Mouse (Mus musculus): Measurements from ENCODE around the gene Celf2. TPM values are rescaled to one million over a fixed set of nuclear protein-coding genes. Genes with fewer than 3 reads are reported as not detected.

Celf2 gene
- total RNA-seq, 2 experiments from 2014 or later: 67.2 to 76.9 TPM

DNA sequence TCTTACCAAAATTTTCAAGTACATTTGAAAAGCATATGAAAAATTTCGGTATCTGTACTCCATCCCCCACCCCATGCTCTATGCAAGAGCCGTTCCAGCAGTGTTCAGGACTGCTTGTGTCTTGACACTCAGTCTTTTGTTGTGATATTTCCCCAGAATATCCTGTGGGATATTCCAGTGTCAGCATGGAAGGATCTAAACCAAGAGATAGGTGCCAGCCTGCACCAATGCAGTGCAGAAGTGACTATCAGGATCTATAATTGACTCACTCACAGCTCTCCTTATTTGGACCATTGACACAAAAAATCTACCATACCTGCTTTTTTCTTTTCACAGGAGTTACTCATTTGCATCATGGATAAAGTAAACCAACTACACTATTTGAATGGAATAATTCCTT, 116.9 kb downstream of the Celf2 start:
- DNase-seq: no peak

DNA sequence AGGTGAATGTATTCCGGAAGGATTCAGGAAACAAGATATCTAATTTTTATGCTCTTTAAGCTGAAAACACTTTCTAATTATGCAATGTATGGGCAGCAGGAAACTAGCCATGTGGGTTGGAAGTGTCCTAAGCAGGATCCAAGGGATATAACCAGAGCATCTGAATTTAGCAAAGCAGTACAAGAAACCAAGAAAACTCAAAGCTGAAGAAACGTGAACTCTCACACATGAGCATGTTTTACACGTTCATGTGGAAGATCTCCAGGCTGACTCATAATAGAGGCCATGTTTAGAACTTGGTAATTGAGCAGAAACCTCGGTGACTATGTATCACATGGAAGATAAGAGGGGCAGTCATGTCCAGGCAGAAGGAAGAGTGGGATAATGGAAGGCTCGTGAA, 120.1 kb downstream of the Celf2 start:
- no peak for DNase-seq

DNA sequence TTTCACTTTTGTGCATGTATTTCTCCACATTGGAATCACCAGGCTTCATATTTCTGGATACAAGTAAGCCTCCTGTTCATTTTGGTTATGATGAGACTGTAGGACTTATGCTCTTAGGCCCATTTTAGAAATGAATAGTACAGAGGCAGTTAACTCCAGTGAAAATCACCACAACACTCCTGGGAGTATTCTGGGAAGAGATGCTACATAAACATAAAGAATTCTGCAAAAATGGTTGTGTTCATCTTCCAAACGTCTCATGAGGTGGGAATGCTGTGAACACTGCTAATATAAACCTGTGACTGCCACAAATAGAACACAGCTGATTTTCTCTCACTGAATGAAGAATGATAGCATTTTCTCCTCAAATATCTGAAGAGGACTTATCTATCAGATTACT, 130.6 kb downstream of the Celf2 start:
- no peak for DNase-seq

DNA sequence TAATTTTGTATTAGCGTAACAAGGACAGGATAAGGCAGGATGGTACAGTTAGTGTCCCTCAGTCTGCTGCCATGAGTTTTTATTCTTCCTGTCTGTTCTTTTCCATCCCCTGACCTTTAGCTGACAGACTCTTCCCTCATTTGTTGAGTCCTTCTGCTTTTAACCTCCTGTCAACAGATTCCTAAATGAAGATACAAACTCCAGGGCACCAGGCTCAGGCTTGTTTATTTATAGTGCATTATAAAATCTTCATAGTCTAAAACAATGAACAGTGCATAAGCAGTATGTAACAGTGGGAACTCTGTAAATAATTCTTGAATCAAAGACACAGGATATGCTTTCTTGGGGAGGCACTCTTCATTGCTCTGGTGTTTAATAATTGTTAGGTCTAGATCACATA, 131.5 kb downstream of the Celf2 start:
- DNase-seq: no peak

DNA sequence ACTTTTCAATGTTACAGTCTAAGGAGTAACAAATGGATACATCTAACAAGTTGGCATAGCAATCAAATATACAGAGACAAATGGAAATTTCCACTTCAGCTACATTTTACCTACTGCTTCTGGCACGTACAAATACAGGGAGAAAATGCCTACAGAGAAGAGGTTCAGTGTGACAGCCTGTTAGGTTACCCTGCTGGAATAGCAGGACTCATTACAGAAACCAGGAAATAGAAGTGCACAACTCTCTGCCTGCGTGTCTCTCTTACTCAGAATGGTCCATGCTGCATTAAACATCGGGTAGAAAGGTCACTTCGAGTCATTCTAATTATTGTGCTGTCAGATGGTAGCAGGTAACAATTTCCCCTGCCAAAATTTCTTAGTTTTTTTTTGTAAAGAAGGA, 141.6 kb downstream of the Celf2 start:
- no peak for DNase-seq

DNA sequence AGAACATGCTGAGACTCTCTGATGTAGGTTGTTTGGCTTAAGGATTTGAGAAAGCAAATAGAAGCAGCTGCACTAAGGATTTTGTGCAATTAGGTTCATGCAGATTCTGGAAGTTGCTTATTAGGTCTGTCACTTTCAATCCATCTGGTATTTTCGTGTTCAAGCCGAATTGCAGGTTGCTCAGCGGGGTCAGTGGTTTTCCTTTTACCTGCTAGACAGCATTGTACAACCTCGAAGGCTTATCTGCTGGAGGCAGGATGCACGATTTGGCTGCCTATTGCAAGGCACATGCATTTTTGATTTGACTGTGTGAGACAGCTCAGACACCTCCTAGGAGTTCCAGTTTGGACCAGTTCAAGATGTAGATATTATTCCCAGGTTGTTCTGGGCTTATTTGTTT, 149.8 kb downstream of the Celf2 start:
- no peak for DNase-seq

DNA sequence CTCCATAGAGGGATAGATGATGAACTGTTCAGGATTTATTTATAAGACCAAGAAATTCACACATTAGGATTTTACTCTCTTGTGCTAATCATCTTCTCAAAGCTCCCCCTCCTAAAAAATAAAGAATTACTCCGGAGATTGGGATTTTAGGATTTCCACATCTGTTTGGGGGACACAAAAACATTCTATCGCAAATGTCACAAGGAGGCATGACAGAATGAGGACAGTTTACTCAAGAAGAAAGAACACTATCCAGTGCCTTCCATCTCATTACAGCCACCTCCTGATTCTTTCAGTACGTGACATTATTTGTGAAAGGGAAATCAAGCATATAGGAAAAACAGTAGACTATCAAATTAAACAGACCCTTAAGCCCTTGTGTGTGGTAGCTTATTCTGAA, 150.5 kb downstream of the Celf2 start:
- DNase-seq: no peak

DNA sequence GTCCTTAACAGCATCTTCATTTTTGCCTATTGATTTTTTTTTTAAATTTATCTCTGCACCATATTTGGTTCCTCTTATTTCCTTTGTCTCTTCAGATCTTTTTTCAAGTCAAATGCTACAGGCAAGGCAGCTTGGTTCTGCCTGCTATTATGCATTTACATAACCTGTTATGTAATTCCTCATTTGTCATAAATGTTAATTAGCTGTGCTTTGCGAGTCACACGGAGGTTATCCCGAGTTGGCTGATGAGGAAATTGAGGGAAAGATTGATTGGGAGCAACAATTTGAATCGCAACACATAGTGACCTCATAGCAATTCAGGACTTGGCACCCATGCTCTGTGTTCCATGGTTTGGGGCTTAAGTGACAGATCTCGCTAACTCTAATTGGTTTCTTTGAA, 158.1 kb downstream of the Celf2 start:
- DNase-seq: no peak

DNA sequence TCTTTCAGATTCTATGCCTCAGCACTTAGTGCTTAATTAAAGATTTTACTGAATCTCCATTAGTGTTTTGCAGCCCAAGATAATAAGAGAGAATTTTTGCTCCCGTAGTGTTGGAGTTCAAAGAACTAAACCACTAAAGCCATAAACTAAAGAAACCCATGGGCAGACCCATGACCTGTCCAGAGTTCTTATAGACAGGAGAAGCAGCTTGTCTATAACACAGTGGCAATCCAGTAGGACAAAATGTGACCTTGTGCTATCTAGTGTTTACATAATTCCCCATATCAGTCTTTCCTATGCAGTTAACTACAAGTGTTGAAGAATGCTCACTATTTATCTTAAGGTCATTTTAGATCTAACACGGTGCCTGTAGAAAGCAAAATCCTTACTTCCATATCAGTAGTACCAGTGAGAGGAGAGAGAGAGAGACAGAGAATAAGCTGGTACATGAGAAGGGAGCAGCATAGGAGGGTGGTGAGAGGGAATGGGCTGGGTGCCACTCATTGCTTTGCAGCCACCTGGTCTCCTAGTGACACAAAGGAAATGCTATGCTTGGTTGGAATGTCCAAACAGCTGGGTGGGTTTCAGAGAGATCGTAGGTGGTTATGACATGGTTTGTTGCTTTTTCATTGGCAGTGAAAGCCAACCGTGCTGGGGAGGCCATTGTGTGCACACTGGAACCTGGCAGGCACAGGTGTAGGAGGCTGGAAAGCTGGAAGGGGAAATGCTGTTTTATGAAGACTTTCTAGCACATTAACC, 162.5 kb downstream of the Celf2 start:
- no peak for DNase-seq

DNA sequence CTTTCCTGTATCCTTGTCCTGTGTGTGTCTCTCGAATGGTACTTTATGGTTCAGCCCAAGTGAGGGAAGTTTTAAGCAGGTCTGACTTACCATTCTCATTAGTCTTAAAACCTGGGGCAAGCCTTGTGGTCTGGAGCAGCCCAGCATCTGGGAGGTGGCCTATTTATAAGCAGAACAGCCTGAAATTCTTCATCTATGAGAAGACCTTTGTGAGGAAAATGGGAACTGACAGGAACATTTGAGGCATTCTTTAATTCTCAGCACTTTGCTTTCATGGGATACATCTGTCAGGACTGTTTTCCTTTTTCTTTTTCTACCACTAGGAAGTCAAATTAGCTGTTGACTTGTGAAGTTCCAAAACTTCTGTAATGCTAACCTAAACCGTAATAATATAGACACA, 164.4 kb downstream of the Celf2 start:
- no peak for DNase-seq

DNA sequence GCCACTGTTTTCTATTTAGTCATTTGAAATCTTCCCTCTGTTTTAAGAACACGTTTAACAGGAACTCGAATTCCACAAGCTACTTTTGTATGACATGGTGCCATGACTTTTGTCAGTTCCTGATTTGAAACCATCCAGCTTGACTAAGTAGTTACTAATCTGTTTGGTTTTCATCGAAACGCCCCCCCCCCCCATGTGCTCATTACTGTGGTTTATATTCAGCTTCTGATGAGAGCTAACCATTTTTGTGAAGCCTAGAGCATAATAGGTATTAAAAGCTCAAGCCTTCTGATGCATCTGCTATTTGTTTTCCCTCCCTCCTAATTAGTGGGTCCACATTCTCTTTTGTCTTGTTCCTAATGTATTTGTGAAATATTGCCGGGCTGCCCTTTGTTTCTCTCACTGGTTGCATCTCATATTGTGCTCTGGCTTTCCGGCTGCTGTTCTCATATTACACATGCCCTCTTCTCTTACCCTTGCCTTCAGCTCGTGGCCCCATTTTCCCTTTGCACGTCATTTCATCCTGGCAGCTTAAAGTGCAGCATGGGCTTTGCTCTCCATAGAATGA, 166.4 kb downstream of the Celf2 start:
- DNase-seq: no peak

DNA sequence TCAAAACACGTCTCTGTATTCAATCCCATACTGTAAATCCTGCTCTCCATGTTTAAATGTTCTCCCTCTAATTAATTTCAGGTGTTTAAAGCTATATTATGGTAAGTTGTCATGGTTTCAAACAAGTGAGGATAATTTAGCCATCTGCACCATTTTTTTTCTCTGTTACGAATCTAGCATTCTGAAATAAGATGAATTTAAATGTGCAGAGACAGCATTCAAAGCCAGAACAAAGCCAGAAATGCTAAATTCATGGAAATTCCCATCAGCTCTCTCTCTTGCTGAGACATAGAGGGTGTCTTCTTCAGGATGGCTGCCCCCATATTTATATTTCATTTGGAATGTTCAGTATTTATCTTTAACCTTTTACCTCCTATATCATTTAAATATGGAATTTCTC, 174.5 kb downstream of the Celf2 start:
- DNase-seq: no peak

DNA sequence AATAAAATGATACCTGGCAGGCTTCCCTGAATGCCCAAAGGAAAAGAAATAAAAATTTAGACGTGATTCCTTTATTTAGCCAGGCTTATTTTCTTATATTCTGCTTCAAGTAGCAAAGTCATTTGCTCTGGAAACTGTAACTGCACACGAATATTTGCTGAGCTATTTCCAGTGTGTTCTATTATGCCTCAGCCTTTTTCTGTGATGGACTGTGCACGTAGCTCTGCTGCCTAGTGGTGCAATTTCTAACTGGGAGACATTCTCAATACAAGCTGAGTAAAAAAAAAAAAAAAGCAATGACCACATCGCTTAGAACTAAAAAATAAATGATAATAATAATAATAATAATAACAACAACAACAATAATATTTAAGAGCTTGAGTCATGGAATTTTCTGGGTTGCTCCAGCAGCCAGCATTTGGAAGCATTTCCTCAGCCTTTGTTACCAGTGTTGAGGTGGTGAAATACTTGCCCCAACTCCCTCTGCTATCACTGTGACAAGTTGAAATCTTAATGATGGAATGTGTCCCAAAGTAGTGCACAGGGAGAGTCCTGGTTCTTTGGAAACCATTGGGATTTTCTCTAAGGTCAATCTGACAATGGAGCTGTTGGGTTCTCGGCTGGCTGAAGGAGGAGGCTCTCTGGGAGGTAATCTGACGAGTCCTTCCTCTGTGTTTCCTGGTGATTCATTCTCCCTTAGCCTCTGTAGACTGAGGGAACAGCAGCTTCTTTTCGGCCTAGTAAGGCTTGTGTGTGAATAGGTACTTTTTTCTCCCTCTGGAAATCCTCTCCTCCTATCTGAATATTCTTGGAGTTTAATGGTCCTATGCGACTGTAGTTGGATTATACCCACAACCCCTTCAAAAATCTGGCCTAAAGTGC, 181.1 kb downstream of the Celf2 start:
- DNase-seq: no peak

DNA sequence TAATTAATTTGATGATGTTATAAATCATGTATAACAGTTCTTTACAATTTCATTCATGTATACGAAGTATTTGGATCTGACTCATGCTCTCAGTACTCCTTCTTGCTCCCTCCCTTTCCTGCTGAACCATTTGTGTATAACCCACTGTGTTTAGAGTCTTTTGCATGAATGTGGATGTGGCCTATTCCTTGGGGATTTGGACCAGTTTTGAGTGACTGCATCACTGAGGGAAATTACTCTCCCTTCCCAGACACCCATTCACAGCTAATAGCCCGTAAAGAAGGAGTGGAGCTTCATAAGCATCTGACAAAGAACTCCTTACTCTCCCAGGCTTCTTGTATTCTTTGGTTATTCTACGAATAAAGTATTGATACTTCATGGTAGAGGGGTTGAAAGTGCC, 189.6 kb downstream of the Celf2 start:
- no peak for DNase-seq

DNA sequence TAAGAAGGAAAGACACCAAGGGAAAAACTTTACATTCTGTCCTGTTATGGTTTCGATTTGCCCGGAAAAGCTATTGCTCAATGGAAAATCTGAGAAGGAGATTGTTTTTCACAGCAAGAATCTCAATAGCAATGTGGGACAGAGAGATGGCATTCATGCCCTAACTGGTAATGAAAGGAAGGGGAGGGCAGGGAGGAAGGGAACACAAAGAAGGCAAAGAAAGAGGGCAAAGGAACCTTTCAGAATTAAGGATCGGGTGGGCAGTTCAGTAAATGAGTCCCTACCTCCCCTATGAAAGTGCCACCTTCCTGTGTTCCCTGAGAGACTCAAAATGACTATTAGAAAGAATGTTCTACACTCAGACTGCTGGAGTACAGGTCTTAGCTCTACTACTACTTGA, 197.6 kb downstream of the Celf2 start:
- DNase-seq: no peak

DNA sequence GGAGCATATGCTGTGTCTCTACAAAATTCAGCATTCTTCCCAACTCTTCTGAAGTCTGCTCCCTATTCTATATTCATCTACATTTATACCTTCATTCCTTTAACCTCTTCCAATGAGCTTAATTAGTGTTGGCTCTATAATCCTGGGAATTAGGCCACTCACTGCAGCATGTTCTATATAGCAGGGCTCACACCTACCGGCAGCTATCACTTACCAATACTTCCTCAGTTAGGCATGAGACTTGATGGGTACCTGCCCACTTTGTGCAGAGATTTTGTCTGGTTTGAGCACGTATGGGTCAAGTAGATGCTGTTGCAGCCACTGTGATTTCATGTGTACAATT, 198.6 kb downstream of the Celf2 start:
- no peak for DNase-seq

DNA sequence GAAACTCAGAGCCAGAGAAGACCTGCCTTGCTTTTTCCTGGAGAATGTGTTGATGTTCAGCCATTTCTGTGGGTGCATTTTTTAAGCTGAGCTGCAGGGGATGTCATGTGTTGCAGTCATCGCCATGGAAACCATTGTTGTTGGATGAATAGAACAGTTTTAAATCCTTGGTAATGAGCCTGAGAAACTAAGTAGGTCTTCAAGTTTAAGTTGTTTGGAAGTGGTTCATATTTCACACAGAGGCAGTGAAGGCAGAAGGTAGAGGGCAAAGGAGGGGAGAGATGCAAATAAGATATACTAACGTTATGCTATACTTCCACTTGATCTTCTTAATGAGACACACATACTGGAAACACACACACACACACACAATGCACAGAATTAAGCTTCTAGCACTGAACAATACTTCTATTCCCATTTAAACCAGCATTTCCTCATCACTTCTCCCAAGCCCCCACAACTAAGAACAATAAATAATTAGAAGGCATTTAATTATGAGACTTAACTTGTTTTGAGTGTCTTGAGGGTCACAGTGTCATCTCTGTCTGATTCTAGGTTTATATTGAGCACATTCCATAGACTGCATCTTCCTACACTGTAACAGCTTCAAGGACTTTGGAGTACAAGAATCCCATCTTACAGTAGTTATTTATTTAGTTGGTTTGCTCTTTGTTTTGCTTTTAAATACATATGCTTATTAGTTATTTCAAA, 199.1 kb downstream of the Celf2 start:
- no peak for DNase-seq

DNA sequence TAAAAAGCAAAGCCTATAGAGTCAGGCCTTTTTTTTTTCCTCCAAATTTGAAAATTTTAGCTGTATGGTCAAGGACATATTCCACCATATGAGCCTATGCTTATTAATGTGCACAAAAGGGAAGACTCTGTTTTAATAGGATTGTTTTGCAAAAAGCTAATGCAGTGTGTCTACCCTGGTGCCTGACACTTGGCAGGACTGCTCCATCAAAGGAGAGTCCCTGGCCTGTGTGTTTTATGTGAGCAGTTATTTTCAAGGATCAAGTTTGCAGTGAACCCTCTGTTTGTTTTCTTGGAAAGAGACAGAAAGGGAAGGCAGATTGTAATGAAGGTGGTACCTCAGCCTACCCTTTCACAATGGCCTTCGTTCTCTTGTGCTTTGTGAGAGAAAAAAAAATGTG, 200.0 kb downstream of the Celf2 start:
- DNase-seq: no peak

DNA sequence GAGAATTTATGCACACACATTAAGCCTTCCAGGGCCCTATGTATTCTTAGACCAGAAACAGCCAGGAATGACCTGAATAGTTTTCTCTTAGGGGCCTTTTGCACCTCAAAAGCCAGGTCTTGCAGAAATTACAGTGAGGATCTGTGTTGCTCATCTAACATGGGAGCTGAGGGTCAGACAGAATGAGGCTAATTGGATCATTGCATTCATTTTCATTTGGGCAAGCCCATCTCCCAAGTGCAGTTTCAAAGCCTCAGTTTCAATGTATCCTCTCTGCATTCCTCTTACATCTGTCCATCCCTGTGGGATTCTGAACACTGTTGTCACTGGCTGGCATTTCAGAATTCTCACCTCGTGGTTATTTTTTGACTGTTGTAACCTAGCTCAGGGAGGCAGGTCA, 200.6 kb downstream of the Celf2 start:
- DNase-seq: no peak

DNA sequence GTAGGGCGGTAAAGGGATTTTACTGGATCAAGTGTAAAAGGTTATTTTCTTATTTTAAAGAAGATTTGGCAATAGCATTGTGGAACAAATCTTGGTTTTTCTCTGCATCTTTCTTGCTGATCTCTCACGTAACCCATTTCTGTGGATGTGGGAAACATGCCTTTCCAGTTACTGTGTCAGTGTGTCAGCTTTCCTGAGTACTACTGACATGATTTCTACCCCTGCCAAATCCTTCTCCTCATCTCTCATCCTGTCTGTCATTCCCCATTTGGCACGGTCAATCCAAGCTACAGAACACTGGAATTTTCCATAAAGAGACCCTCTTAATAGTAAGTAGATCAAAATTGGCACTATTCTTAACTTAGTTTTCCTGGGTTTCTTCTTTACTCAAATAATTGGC, 221.9 kb downstream of the Celf2 start:
- DNase-seq: no peak

DNA sequence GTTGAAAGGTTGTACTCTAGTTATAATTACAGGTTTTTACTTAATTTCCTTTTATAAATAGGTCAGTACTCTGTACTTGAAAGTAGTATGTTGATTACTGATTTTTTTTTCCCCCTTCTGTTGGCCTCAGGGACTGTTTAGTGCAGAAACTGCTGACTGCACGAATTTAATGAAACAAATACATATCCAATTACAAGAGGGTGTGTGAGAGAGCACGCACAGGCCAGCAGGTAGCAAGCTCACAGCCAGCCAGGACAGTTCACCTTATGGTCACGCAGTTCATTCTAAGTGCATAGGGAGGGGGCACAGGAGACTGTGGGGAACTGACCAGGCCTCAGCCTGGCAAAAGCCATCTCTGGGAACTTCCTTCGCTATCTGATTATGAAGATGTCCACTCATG, 236.1 kb downstream of the Celf2 start:
- DNase-seq: no peak

DNA sequence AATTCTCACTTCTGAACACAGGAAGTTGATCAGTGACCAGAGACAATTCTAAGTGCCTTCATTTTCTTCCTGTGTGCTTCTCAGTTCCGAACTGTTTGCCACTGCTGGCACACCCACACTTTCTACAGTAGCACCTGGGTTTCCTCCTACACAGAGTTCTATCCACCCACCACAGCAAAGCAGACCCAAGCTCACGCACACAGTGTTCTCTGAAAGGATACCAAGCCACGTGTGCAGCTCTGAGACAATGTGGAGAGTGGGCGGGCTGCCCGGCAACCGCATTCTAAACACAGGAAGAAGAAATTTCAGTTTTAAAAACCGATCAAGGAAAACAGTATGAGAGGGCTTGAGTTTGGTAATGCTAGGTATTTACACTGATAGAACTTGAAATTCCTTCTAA, 239.3 kb downstream of the Celf2 start:
- DNase-seq: no peak

DNA sequence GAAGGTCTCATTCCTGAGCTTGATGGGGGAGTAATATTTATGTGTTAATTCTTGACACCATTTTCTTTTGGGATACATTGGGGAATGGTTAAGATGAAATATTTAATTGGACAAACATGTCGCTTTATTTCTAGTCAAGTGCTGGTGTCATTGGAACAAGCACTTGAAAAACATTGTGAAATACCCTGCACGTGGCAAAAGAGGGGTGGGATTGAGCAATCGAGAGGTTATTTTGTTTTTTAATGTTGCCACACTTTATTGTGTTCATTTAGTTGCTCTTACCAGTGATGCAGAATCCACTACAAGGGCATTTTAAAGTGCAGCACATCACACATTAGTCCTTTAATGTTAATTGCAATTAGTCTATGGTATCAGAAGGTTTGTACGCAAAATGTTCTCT, 242.2 kb downstream of the Celf2 start:
- DNase-seq: peak; percentile 40

All from adrenal gland, postnatal 10 days (tissue).